Mouse (Mus musculus) lung, adult 2 months (tissue): ENCODE results near the gene Zfp13.

Experiments used
- CTCF ChIP-seq: fragments of 200-500 bp; IDR thresholded peaks from 2 replicates; pipeline ENCODE4 v1.5.1; 2011; ENCODE audit warnings: mild to moderate bottlenecking, low read length, control low read depth; ENCODE audit not compliant: insufficient read depth
- POLR2A ChIP-seq: fragments of 200-500 bp; IDR thresholded peaks from 2 replicates; pipeline ENCODE4 v1.6.1; 2011; ENCODE audit warnings: low read depth, mild to moderate bottlenecking, control low read depth, low read length, borderline replicate concordance; ENCODE audit errors: extremely low read depth

- TF ChIP-seq CTCF, result no peak
- no peak for TF ChIP-seq POLR2A
Measured at GRCm38 (mm10) chr17:23603077-23603476, 3.8 kb upstream of the Zfp13 start.
